Mouse (Mus musculus) lung, postnatal 0 days (tissue): ENCODE measurements around the gene Gm44790.

ENCODE experiments used
- CTCF ChIP-seq: IDR thresholded peaks from 2 replicates; pipeline ENCODE4 v1.5.1; 2016; ENCODE audit warnings: antibody characterized with exemption, mild to moderate bottlenecking
- EP300 ChIP-seq: IDR thresholded peaks from 2 replicates; pipeline ENCODE4 v1.6.1; 2016; ENCODE audit warnings: antibody characterized with exemption, mild to moderate bottlenecking, control low read depth

GRCm38 (mm10) chr6:86438272-86439118, 12.0 kb downstream of the Gm44790 start, which contains the start of gene C87436:
- peak; percentile 55; the same call in 1 of the 2 replicates for TF ChIP-seq EP300
- TF ChIP-seq CTCF = peak; percentile 67
